Comparison of ENCODE assay signal across 28 mouse cellular contexts in genomic region chr14:120174615-120175014, GRCm38 (mm10).
DNase-seq lines count a peak whose midpoint lies in the region; ATAC-seq and TF ChIP-seq lines count a peak whose summit lies in the region.
"Had no signal": no experiment of that assay in that cellular context is flagged by ENCODE, and none has a peak within 500 bp of the region (broad histone marks: within the 10 kb centered on the region; RNA-seq: fewer than 3 reads in every experiment).

No protein-coding gene starts in this region.

- TF ChIP-seq POLR2A in brain, embryonic 14.5 days (IDR thresholded peaks at IDR 0.05; ENCODE audit: borderline replicate concordance, extremely low read depth, insufficient read depth, insufficient read length, poor library complexity, severe bottlenecking): no peak

- peak; percentile 64 for ATAC-seq in forebrain, embryonic 15.5 days (replicated peaks)
- ATAC-seq in forebrain, embryonic 12.5 days (ENCODE audit: low FRiP score): no peak
- ATAC-seq in forebrain, postnatal 0 days: peak; percentile 64
- ATAC-seq in inflammation-experienced regulatory T-cells, adult 6 months: no peak
- ATAC-seq: CD4-positive, CD25-positive, alpha-beta regulatory T cell, adult 4 months; hindbrain, postnatal 0 days; intestine, postnatal 0 days had no signal

- H3K4me2 ChIP-seq in forebrain, embryonic 15.5 days (replicated peaks): no peak overlapping the region
- no peak overlapping the region for H3K4me2 ChIP-seq in forebrain, embryonic 12.5 days
- no peak overlapping the region for H3K4me2 ChIP-seq in forebrain, postnatal 0 days (ENCODE audit: low read depth)
- H3K4me2 ChIP-seq: embryonic facial prominence, embryonic 12.5 days; embryonic facial prominence, embryonic 15.5 days; heart, embryonic 13.5 days; hindbrain, embryonic 14.5 days had no signal

- WGBS in forebrain, embryonic 15.5 days: 71% methylated on average over 5 of the region's 5 CpGs
- WGBS in forebrain, embryonic 12.5 days: 82% methylated on average over 5 of the region's 5 CpGs
- 64% methylated on average over 5 of the region's 5 CpGs for WGBS in forebrain, postnatal 0 days

- H3K27me3 ChIP-seq in forebrain, embryonic 15.5 days: no peaks in the 10 kb centered on the region
- no peaks in the 10 kb centered on the region for H3K27me3 ChIP-seq in forebrain, embryonic 12.5 days
- no peaks in the 10 kb centered on the region for H3K27me3 ChIP-seq in forebrain, postnatal 0 days (ENCODE audit: insufficient read depth, low read length)
- H3K27me3 ChIP-seq: embryonic facial prominence, embryonic 12.5 days; embryonic facial prominence, embryonic 15.5 days; heart, embryonic 13.5 days had no signal

- TF ChIP-seq CTCF in brain, embryonic 14.5 days (IDR thresholded peaks at IDR 0.05; ENCODE audit: borderline replicate concordance, extremely low read depth, insufficient read depth, insufficient read length): no peak
- no peak for TF ChIP-seq CTCF in forebrain, postnatal 0 days (IDR thresholded peaks at IDR 0.05; ENCODE audit: low read depth)

- H3K9me3 ChIP-seq in forebrain, embryonic 15.5 days: no peaks in the 10 kb centered on the region
- no peaks in the 10 kb centered on the region for H3K9me3 ChIP-seq in forebrain, embryonic 12.5 days
- no peaks in the 10 kb centered on the region for H3K9me3 ChIP-seq in forebrain, postnatal 0 days (ENCODE audit: low read length)
- H3K9me3 ChIP-seq: embryonic facial prominence, embryonic 12.5 days; embryonic facial prominence, embryonic 15.5 days; heart, embryonic 10.5 days; heart, embryonic 13.5 days had no signal

- H3K4me1 ChIP-seq in forebrain, embryonic 15.5 days: no peaks in the 10 kb centered on the region
- H3K4me1 ChIP-seq in forebrain, embryonic 12.5 days: no peaks in the 10 kb centered on the region
- no peaks in the 10 kb centered on the region for H3K4me1 ChIP-seq in forebrain, postnatal 0 days (ENCODE audit: insufficient read depth)
- H3K4me1 ChIP-seq: heart, embryonic 10.5 days; heart, embryonic 13.5 days had no signal

- H3K9ac ChIP-seq in forebrain, embryonic 15.5 days (replicated peaks): no peak overlapping the region
- no peak overlapping the region for H3K9ac ChIP-seq in forebrain, embryonic 12.5 days
- no peak overlapping the region for H3K9ac ChIP-seq in forebrain, postnatal 0 days
- H3K9ac ChIP-seq: embryonic facial prominence, embryonic 12.5 days; embryonic facial prominence, embryonic 15.5 days; heart, embryonic 13.5 days; hindbrain, embryonic 14.5 days had no signal

- no peaks in the 10 kb centered on the region for H3K36me3 ChIP-seq in forebrain, embryonic 15.5 days
- no peaks in the 10 kb centered on the region for H3K36me3 ChIP-seq in forebrain, embryonic 12.5 days (replicated peaks)
- H3K36me3 ChIP-seq in forebrain, postnatal 0 days (ENCODE audit: insufficient read depth): no peaks in the 10 kb centered on the region
- H3K36me3 ChIP-seq: embryonic facial prominence, embryonic 12.5 days; embryonic facial prominence, embryonic 15.5 days; heart, embryonic 10.5 days; heart, embryonic 13.5 days had no signal

- peak; percentile 46 for DNase-seq in right cerebral cortex, adult 18-20 months
- DNase-seq in right cerebral cortex, postnatal 4 days: no peak
- DNase-seq in brain, embryonic 14.5 days (ENCODE audit: low read depth): peak; percentile 69
- DNase-seq in forebrain, postnatal 0 days: peak; percentile 44
- no peak for DNase-seq in embryo, embryonic 9.5 days (ENCODE audit: extremely low spot score)
- DNase-seq: adrenal gland, adult 2 months; adrenal gland, postnatal 14 days; cerebellum, adult 18-20 months; cerebellum, adult 9-10 months; cerebellum, postnatal 14 days; gastrocnemius, postnatal 10 days; gastrocnemius, postnatal 36 days; heart, adult 18-20 months; heart, postnatal 14 days; heart, postnatal 4 days; kidney, adult 2 months had no signal

- H3K27ac ChIP-seq in forebrain, embryonic 15.5 days (replicated peaks): no peak overlapping the region
- H3K27ac ChIP-seq in forebrain, embryonic 12.5 days: no peak overlapping the region
- no peak overlapping the region for H3K27ac ChIP-seq in forebrain, postnatal 0 days (ENCODE audit: low read depth, low read length)
- H3K27ac ChIP-seq: embryonic facial prominence, embryonic 12.5 days; embryonic facial prominence, embryonic 15.5 days; heart, embryonic 10.5 days; heart, embryonic 13.5 days; hindbrain, embryonic 14.5 days; hindbrain, postnatal 0 days had no signal

- H3K4me3 ChIP-seq in forebrain, embryonic 15.5 days: no peak overlapping the region
- H3K4me3 ChIP-seq in forebrain, embryonic 12.5 days (replicated peaks): no peak overlapping the region
- no peak overlapping the region for H3K4me3 ChIP-seq in forebrain, postnatal 0 days (ENCODE audit: low read depth, low read length)
- H3K4me3 ChIP-seq: embryonic facial prominence, embryonic 12.5 days; embryonic facial prominence, embryonic 15.5 days; erythroblast, embryonic 14.5 days; heart, embryonic 10.5 days; heart, embryonic 13.5 days had no signal

Comparison
In these comparisons a context has a peak if more than half of its experiments do, and no peak if none do; other contexts are left out.
1. ATAC-seq: peak in forebrain, embryonic 15.5 days (single experiment) and forebrain, postnatal 0 days (single experiment); none in forebrain, embryonic 12.5 days (single experiment) and inflammation-experienced regulatory T-cells, adult 6 months (single experiment).
2. DNase-seq: peak in right cerebral cortex, adult 18-20 months (single experiment), brain, embryonic 14.5 days (single experiment) and forebrain, postnatal 0 days (single experiment); none in right cerebral cortex, postnatal 4 days (single experiment) and embryo, embryonic 9.5 days (single experiment).